Mouse (Mus musculus) thymus, adult 2 months (tissue): Measurements from ENCODE around the gene Gdf7. TPM values are rescaled to one million over a fixed set of nuclear protein-coding genes. Genes with fewer than 3 reads are reported as not detected.

Experiments
- DNase-seq: peaks from one replicate; pipeline ENCODE4 v3.0.0; 2021
- H3K27ac ChIP-seq: fragments of 200-500 bp; 2 replicates; pipeline ENCODE4 v1.5.1; 2012; ENCODE audit warnings: low read length, control low read depth; ENCODE audit not compliant: control insufficient read depth, insufficient read depth
- H3K27me3 ChIP-seq: fragments of 200-500 bp; 2 replicates; pipeline ENCODE4 v1.6.1; 2012; ENCODE audit warnings: mild to moderate bottlenecking, low read length, moderate library complexity, mixed read lengths; ENCODE audit not compliant: control insufficient read depth, insufficient read depth
- H3K36me3 ChIP-seq: fragments of 200-500 bp; 2 replicates; pipeline ENCODE4 v1.6.1; 2012; ENCODE audit warnings: mild to moderate bottlenecking, low read length, moderate library complexity; ENCODE audit not compliant: control insufficient read depth, insufficient read depth
- H3K4me1 ChIP-seq: fragments of 200-500 bp; replicated peaks from 2 replicates; pipeline ENCODE4 v1.6.1; 2012; ENCODE audit warnings: low read length; ENCODE audit not compliant: control insufficient read depth, insufficient read depth
- H3K4me3 ChIP-seq: fragments of 200-500 bp; 2 replicates; pipeline ENCODE4 v1.5.1; 2012; ENCODE audit warnings: mild to moderate bottlenecking, low read length, control low read depth, moderate library complexity; ENCODE audit not compliant: control insufficient read depth, insufficient read depth
- CTCF ChIP-seq: fragments of 200-500 bp; IDR thresholded peaks from 2 replicates; pipeline ENCODE4 v1.5.1; 2012; ENCODE audit warnings: mild to moderate bottlenecking, control low read depth, low read length, moderate library complexity, borderline replicate concordance; ENCODE audit not compliant: control insufficient read depth, poor library complexity, insufficient read depth; ENCODE audit errors: extremely low read depth
- POLR2A ChIP-seq: fragments of 200-500 bp; IDR thresholded peaks from 2 replicates; pipeline ENCODE4 v1.6.1; 2012; ENCODE audit warnings: mild to moderate bottlenecking, low read length, control low read depth, moderate library complexity; ENCODE audit not compliant: control insufficient read depth, poor library complexity, insufficient read depth; ENCODE audit errors: extremely low read depth
- WGBS: fragments of 180-500 bp; shearing (Covaris S2); methylation state at CpG from one replicate; pipeline ENCODE4 v1.1.7; 2018; 5-methylcytosine and 5-hydroxymethylcytosine counted together
- polyA plus RNA-seq: library from polyadenylated mRNA; depleted of rRNA; stranded (reverse); fragments of >200 nt; gene quantifications from 2 replicates; pipeline ENCODE4 v1.2.3, GENCODE M21; 2012

The Gdf7 gene
- polyA plus RNA-seq, 1 experiment = 2.3 TPM

- no peaks in the 10 kb centered on the region for H3K36me3 ChIP-seq
- no peak for DNase-seq
- TF ChIP-seq CTCF = no peak
- no peak for TF ChIP-seq POLR2A
- no peaks in the 10 kb centered on the region for H3K4me1 ChIP-seq
- no peaks in the 10 kb centered on the region for H3K27me3 ChIP-seq
- WGBS = 95% methylated on average over 10 of the region's 10 CpGs
- no peak overlapping the region for H3K4me3 ChIP-seq
- H3K27ac ChIP-seq = no peak overlapping the region
Observed at GRCm38 (mm10) chr12:8321506-8321905, 19.8 kb upstream of the Gdf7 start.

DNA sequence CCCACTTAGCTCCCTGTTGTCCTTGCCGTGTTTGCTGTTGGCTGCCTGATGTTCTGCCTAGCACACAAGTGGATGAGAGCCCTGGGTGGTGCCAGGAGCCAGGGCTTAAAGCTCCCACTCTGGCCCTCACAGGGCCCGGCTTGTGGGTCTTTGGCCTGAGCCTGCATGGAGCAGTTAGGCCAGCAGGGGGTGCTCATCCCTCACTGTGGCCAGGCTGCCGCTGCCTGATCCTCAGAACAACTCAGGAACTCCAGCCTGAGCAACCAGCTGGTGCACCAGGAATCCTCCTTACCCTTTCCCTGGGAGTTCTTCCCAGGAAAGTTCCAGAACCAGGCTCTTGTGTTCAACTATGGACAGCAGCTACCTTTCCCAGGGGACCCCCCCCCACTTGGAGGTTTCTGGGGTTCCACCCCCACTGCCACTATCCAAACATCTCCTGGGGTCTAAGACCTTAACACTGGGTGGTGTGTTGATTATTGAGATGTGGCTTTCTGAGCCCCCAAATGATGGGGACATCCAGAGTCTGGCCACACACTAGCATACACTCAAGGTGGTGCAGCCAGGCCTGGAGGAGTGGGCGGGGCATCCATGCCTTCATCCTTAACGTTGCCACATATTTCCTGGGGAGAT lies 18.4 kb upstream of the Gdf7 start:
- H3K27me3 ChIP-seq = no peaks in the 10 kb centered on the region
- no peak overlapping the region for H3K27ac ChIP-seq
- DNase-seq = peak; percentile 72
- WGBS = 54% methylated on average over 5 of the region's 5 CpGs
- TF ChIP-seq POLR2A (no peak), CTCF (peak; percentile 89)
- no peaks in the 10 kb centered on the region for H3K36me3 ChIP-seq
- H3K4me3 ChIP-seq = no peak overlapping the region
- no peaks in the 10 kb centered on the region for H3K4me1 ChIP-seq

DNA sequence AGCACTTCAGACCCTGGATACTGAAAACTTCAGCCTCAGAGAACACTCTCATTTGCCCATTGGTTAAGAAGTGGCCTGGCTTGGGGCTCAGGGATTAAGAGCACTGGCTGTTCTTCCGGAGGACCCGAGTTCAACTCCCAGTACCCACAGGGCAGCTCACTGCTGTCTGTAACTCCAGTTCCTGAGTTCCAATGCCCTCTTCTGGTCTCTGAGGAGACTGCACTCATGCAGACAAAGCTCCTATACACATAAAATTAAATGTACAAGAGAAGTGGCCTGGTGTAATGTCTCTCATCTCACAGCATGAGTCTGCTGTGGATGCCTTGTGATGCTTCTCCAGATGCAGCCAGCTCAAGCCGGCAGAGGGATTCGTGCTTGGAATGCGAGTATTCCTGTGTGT lies 14.8 kb upstream of the Gdf7 start:
- H3K27me3 ChIP-seq = no peaks in the 10 kb centered on the region
- H3K27ac ChIP-seq = no peak overlapping the region
- H3K4me1 ChIP-seq = peaks cover 5% of the 10 kb centered on the region; the same call in 1 of the 2 replicates
- 96% methylated on average over 5 of the region's 5 CpGs for WGBS
- TF ChIP-seq CTCF (no peak), POLR2A (no peak)
- no peaks in the 10 kb centered on the region for H3K36me3 ChIP-seq
- no peak overlapping the region for H3K4me3 ChIP-seq
- peak; percentile 24 for DNase-seq

- 25% methylated on average over 12 of the region's 12 CpGs for WGBS
- TF ChIP-seq POLR2A = no peak
- no peak for TF ChIP-seq CTCF
- peaks cover 5% of the 10 kb centered on the region; the same call in 1 of the 2 replicates for H3K4me1 ChIP-seq
- peak overlapping the region; percentile 83 for H3K4me3 ChIP-seq
- no peaks in the 10 kb centered on the region for H3K36me3 ChIP-seq
- DNase-seq = peak; percentile 18
- no peak overlapping the region for H3K27ac ChIP-seq
- no peaks in the 10 kb centered on the region for H3K27me3 ChIP-seq
Observed at GRCm38 (mm10) chr12:8313773-8314172, 12.0 kb upstream of the Gdf7 start.

DNA sequence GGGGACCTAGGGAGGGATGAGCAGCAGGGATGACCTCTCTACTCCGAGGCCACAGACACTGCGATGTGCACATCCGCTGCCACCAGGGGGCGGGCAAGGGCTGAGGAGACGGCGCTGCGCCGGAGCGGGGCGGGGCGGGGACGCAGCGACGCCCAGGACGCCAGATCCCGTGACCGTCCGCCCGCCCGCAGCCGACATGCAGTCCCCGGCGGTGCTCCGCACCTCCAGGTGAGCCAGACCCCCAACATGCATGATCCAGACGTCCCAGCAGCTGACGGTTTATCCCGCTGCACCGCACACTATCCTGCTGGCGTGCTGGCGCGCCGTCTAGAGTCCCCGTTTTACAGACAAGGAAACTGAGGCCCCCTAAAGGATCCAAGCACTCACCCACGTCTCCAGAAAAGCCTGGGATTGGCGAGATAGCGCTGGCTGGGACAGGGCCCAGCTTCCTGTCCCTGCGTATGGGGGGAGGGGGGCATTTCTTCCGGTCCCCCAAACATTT lies 11.6 kb upstream of the Gdf7 start, which contains the start of gene Hs1bp3:
Gene Hs1bp3 (plus strand): TSS at position 163 of the 502 bp plus-strand sequence.
- WGBS = under 1% methylated on average over 37 of the region's 38 CpGs
- TF ChIP-seq POLR2A (no peak), CTCF (peak; percentile 89)

DNA sequence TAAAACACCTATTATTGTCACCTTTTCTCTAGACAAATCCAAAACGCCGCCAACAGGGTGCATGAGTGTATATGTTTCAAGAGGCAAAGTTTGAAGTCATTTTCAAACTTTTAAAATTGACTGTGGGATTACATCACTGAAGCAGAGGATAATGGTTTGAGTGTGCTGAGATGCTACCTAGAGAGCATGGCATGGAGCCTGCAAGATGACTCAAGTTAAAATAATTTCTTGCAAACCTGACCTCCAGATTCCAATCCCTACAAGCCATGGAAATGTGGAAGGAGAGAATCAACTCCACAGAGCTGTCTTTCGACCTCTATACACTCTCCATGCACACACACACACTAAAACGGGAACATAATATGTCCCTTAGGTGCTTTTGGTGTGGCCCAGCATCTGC lies 10.5 kb upstream of the Gdf7 start:
- H3K4me1 ChIP-seq = peaks cover 5% of the 10 kb centered on the region; the same call in 1 of the 2 replicates
- DNase-seq = no peak
- H3K27me3 ChIP-seq = no peaks in the 10 kb centered on the region
- no peak overlapping the region for H3K4me3 ChIP-seq
- H3K27ac ChIP-seq = no peak overlapping the region
- TF ChIP-seq POLR2A (no peak), CTCF (no peak)
- 82% methylated on average over 4 of the region's 4 CpGs for WGBS
- H3K36me3 ChIP-seq = no peaks in the 10 kb centered on the region

More for the DNA sequence above, 11.6 kb upstream of the Gdf7 start, which contains the start of gene Hs1bp3:
- DNase-seq = peak; percentile 85
- peaks cover 5% of the 10 kb centered on the region; the same call in 1 of the 2 replicates for H3K4me1 ChIP-seq
- no peak within 1 kb of the TSS for H3K27ac ChIP-seq
- no peaks in the 10 kb centered on the region for H3K27me3 ChIP-seq
- H3K36me3 ChIP-seq = no peaks in the 10 kb centered on the region
- peak within 1 kb of the TSS; percentile 83 for H3K4me3 ChIP-seq

GRCm38 (mm10) chr12:8310992-8311391 lies 9.2 kb upstream of the Gdf7 start:
- no peak for DNase-seq
- Histone ChIP-seq H3K36me3 (no peaks in the 10 kb centered on the region), H3K4me3 (no peak overlapping the region), H3K4me1 (peaks cover 5% of the 10 kb centered on the region; the same call in 1 of the 2 replicates), H3K27me3 (no peaks in the 10 kb centered on the region), H3K27ac (no peak overlapping the region)
- WGBS = 76% methylated on average over 17 of the region's 17 CpGs
- no peak for TF ChIP-seq CTCF
- no peak for TF ChIP-seq POLR2A
